16 mouse cellular contexts compared by ENCODE assay signal in the genomic region with DNA sequence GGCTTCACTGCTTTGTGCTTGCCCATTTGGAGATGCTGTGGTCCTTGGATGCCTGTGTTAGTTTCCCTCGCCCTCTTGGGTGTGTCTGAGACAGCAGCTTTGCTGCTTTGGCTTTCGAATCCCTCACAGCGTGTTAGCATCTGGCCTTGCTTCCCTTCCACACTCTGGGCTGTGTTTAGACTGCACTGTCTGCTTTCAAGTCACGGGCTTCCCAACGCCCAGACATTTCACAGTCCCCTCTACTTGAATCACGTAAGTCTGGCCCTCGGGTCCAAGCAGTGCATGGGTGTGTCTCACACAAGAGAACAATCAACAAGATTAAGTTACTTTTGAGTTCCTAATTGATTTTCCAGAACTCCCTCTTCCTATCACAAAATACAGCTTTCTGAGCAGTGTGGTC. TPM values are rescaled to one million over a fixed set of nuclear protein-coding genes. Genes with fewer than 3 reads are reported as not detected.
DNase-seq lines count a peak whose midpoint lies in the region; ATAC-seq and TF ChIP-seq lines count a peak whose summit lies in the region.
"Had no signal": no experiment of that assay in that cellular context is flagged by ENCODE, and none has a peak within 500 bp of the region (broad histone marks: within the 10 kb centered on the region; RNA-seq: fewer than 3 reads in every experiment).

No protein-coding gene starts in this region.

- H3K27ac ChIP-seq in heart, embryonic 12.5 days (ENCODE audit: poor library complexity, severe bottlenecking): 0 out of 2 replicates have a peak overlapping the region, but pooled peaks have one; percentile 32
- H3K27ac ChIP-seq in lung, postnatal 0 days (ENCODE audit: low read length): peak overlapping the region; percentile 80
- no peak overlapping the region for H3K27ac ChIP-seq in limb, embryonic 10.5 days
- H3K27ac ChIP-seq: embryonic facial prominence, embryonic 15.5 days; hindbrain, embryonic 14.5 days had no signal

- TF ChIP-seq EP300 in lung, postnatal 0 days (IDR thresholded peaks at IDR 0.05): peak; percentile 77; the same call in 1 of the 2 replicates

- H3K27me3 ChIP-seq in heart, embryonic 12.5 days (replicated peaks): no peaks in the 10 kb centered on the region
- H3K27me3 ChIP-seq in lung, postnatal 0 days (replicated peaks; ENCODE audit: insufficient read depth, low read length): no peaks in the 10 kb centered on the region
- H3K27me3 ChIP-seq in limb, embryonic 10.5 days (ENCODE audit: low read depth, poor library complexity, severe bottlenecking): no peaks in the 10 kb centered on the region
- H3K27me3 ChIP-seq: CH12.LX; embryonic facial prominence, embryonic 15.5 days; megakaryocyte, embryonic 14.5 days had no signal

- H3K9me3 ChIP-seq in heart, embryonic 12.5 days (replicated peaks): 0 out of 2 replicates have a peak, but pooled peaks cover 1% of the 10 kb centered on the region
- H3K9me3 ChIP-seq in lung, postnatal 0 days (ENCODE audit: low read length): no peaks in the 10 kb centered on the region
- no peaks in the 10 kb centered on the region for H3K9me3 ChIP-seq in limb, embryonic 10.5 days (replicated peaks)
- H3K9me3 ChIP-seq: embryonic facial prominence, embryonic 15.5 days had no signal

- H3K4me2 ChIP-seq in heart, embryonic 12.5 days: no peak overlapping the region
- no peak overlapping the region for H3K4me2 ChIP-seq in lung, postnatal 0 days (replicated peaks; ENCODE audit: low read depth, low read length)
- H3K4me2 ChIP-seq: embryonic facial prominence, embryonic 15.5 days; hindbrain, embryonic 14.5 days had no signal

- TF ChIP-seq POLR2A in lung, adult 2 months (IDR thresholded peaks at IDR 0.05; ENCODE audit: borderline replicate concordance, extremely low read depth, low read depth, low read length): no peak

- H3K4me3 ChIP-seq in lung, adult 2 months (replicated peaks; ENCODE audit: extremely low read depth, low read depth, low read length): no peak overlapping the region
- H3K4me3 ChIP-seq in heart, embryonic 12.5 days: no peak overlapping the region
- no peak overlapping the region for H3K4me3 ChIP-seq in lung, postnatal 0 days (ENCODE audit: low read depth, low read length)
- no peak overlapping the region for H3K4me3 ChIP-seq in limb, embryonic 10.5 days
- H3K4me3 ChIP-seq: embryonic facial prominence, embryonic 15.5 days; megakaryocyte, embryonic 14.5 days had no signal

- ATAC-seq in heart, embryonic 12.5 days (ENCODE audit: insufficient number of reproducible peaks, low FRiP score): no peak
- ATAC-seq in lung, postnatal 0 days: peak; percentile 67
- ATAC-seq: forebrain, embryonic 16.5 days had no signal

- no peak for TF ChIP-seq CTCF in lung, adult 2 months (IDR thresholded peaks at IDR 0.05; ENCODE audit: insufficient read depth, low read length)
- TF ChIP-seq CTCF in lung, postnatal 0 days (IDR thresholded peaks at IDR 0.05): no peak

- DNase-seq in lung, adult 18-20 months: peak; percentile 23 to 60
- no peak for DNase-seq in lung, adult 2 months
- peak; percentile 45 for DNase-seq in lung, postnatal 0 days (ENCODE audit: low spot score)
- no peak for DNase-seq in limb, embryonic 10.5 days (ENCODE audit: low spot score)
- DNase-seq in adrenal gland, postnatal 10 days: no peak
- DNase-seq in layer of hippocampus, adult 9-10 months (ENCODE audit: low spot score): no peak
- DNase-seq: adrenal gland, postnatal 36 days; kidney, adult 9 months; layer of hippocampus, postnatal 36 days; right cerebral cortex, postnatal 25 days had no signal

- WGBS in lung, adult 2 months: 41% methylated on average over 7 of the region's 7 CpGs
- WGBS in heart, embryonic 12.5 days: 37% methylated on average over 7 of the region's 7 CpGs
- WGBS in lung, postnatal 0 days: 35% methylated on average over 7 of the region's 7 CpGs
- 65% methylated on average over 7 of the region's 7 CpGs for WGBS in limb, embryonic 10.5 days

- H3K4me1 ChIP-seq in lung, adult 2 months (ENCODE audit: control insufficient read depth, insufficient read depth, low read length): peaks cover 12% of the 10 kb centered on the region
- peaks cover 21% of the 10 kb centered on the region for H3K4me1 ChIP-seq in heart, embryonic 12.5 days (replicated peaks)
- H3K4me1 ChIP-seq in lung, postnatal 0 days (ENCODE audit: insufficient read depth, low read depth, low read length): peaks cover 19% of the 10 kb centered on the region; the same call in 1 of the 2 replicates
- 0 out of 2 replicates have a peak, but pooled peaks cover 4% of the 10 kb centered on the region for H3K4me1 ChIP-seq in limb, embryonic 10.5 days

- H3K36me3 ChIP-seq in heart, embryonic 12.5 days: no peaks in the 10 kb centered on the region
- no peaks in the 10 kb centered on the region for H3K36me3 ChIP-seq in lung, postnatal 0 days (ENCODE audit: insufficient read depth, low read length)
- H3K36me3 ChIP-seq in limb, embryonic 10.5 days: no peaks in the 10 kb centered on the region
- H3K36me3 ChIP-seq: embryonic facial prominence, embryonic 15.5 days had no signal

- H3K9ac ChIP-seq in heart, embryonic 12.5 days: no peak overlapping the region
- H3K9ac ChIP-seq in lung, postnatal 0 days (replicated peaks; ENCODE audit: low read depth): no peak overlapping the region
- H3K9ac ChIP-seq: embryonic facial prominence, embryonic 15.5 days; hindbrain, embryonic 14.5 days had no signal

RNA-seq across cellular contexts. Expression of a gene that starts 48.1 kb away (rescaled TPM):
- 34.2 and 38.7 TPM in 2 replicates for polyA plus RNA-seq in lung, adult 2 months (2012; rRNA removed)
- polyA plus RNA-seq in heart, embryonic 12.5 days (2016; fragmentation: Nextera tagmentation; extraction: Ambion mirVana): 15.7 and 17.9 TPM in 2 replicates
- 20.3 and 22.7 TPM in 2 replicates for polyA plus RNA-seq in lung, postnatal 0 days (2015; fragmentation: Nextera tagmentation; extraction: Ambion mirVana)
- polyA plus RNA-seq in limb, embryonic 10.5 days (2016; fragmentation: Nextera tagmentation; extraction: Ambion mirVana): 11.5 and 14.1 TPM in 2 replicates
- total RNA-seq in adrenal gland, postnatal 10 days (2021): 10 to 100 TPM; 28.7 to 35.1 TPM

Comparison
In these comparisons a context has a peak if more than half of its experiments do, and no peak if none do; other contexts are left out.
1. DNase-seq: peak in lung, adult 18-20 months (2 of 2) and lung, postnatal 0 days (single experiment); none in lung, adult 2 months (single experiment), limb, embryonic 10.5 days (single experiment), adrenal gland, postnatal 10 days (single experiment) and layer of hippocampus, adult 9-10 months (single experiment).